Mouse (Mus musculus): ENCODE measurements around the gene Rbms1.

The Rbms1 gene

DNA sequence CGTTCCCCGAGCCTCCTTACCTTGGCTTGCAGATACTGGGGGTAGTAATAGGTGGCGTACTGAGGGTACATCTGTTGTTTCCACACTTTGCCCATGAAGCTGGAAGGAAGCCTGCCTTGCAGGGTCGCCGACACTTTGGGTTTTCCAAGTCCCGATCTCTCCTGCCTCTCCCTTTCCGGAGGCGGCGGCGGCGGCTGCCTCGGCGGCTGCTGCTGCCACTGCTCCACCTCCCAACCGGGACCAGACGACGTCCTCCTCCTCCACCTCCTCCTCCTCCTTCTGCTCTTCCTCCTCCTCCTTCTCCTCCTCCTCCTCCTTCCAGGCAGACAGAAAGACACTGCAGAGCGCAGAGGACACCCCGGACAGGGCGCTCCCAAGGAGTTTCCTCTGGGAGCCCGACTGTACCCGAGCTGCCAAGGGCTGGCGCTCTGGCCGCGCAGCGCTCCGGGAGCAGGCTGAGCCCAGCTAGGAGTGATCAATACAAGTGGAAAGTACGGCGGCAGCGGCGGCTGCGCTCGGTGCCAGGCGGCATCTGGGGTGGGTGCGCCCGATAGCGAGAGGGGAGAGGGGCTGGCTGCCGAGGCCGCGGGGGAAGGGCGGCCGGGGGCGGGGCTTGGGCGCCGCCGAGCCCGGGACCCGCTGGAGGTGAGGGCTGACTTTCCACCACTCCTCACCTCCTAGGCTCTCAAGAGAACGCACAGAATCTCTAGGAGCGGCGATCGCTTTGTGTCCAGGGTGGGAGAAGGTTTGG is at the start of gene Rbms1:
Gene Rbms1, minus strand, starts transcription at position 522 of the 751 bp plus-strand sequence.
- peak; percentile 35 for DNase-seq

DNA sequence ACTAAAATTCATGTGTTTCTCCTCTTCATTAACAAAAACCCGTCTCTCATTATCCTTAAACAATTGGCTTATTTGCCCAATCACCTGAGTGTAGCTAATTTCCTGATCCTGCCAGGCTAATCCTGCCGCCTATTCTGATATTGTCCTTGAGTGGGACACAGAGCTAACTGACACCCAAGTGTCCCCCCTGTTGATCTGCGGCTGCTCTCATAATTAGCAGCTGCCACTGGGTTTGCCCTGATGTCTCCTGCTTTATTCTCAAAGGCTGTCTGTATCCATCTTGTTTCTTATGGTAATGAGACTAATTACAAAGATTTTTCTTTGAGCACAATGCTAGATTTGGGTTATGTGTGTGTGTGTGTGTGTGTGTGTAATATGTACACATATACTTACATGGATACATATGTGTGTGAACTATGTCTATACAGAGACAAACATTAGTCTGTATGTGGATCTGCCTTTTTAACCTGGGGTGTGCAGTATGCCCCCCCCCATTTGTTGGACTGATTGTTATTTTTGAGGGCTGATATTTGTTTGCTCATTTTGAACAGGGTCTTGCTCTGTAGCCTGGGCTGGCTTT is 49.3 kb upstream of the Rbms1 start:
- DNase-seq = no peak

DNA sequence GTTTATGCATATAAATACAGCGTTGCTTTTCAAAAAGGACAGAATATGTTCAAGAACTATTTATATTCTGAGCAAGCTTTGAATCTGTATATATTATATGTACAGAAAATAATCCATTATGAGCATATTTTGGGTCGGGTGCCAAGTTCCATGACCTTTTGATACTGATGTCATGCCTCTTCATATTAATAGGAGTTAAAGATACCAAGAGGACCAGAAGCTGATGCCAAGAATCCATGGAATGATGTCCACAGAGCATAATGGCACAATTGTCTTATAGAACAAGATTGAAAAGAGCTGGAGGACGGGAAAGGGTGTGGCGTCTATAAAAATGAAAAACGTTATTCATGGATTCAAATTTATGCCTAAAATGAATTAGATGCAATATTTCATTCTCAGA is 23.3 kb upstream of the Rbms1 start:
- DNase-seq = no peak

DNA sequence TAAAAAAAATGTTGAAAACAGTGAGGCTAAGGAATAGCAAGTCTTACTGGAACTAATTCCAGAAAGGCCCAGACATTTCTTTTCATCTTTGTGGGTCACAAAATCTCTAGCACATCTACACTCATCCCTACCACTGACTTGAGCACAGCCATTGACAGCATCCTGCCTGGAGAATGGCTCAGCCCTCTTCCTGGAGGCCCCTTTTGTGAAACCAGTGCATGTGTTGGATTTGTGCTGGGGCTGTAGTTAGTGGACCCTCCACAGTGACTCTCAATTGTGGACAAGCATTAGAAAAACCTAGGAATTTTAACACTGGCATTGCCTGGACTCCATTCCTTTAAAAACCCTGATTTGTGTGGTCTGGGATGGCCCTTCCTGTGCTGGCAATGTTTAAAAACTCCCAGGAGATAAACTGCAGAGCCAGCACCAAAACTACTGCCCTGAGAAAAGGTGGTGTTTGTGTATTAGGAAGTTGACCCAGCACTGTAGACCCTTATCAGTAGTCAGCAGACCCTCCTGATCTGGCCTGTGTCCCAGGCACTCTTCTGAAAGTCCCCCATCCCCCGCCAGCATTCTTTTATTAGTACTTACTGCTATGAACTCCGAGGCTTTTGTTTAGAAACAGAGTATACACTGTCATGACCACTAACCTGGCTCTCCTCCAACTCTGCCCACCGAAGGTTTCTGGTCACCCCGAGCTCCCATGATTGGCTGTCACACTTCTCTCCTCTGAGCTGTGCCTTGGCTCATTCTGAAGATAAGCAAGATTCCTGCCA is 15.7 kb upstream of the Rbms1 start:
- no peak for DNase-seq

GRCm38 (mm10) chr2:60972189-60972814 is 9.3 kb upstream of the Rbms1 start:
- DNase-seq = no peak

- no peak for DNase-seq
These were observed 624 bp upstream of the Rbms1 start for GRCm38 (mm10) chr2:60963616-60964015.

GRCm38 (mm10) chr2:60962001-60962670 is 856 bp downstream of the Rbms1 start:
- DNase-seq = peak; percentile 5

- no peak for DNase-seq
These were observed 1.7 kb downstream of the Rbms1 start for GRCm38 (mm10) chr2:60961281-60961680.

- no peak for DNase-seq
These were observed 14.8 kb downstream of the Rbms1 start for GRCm38 (mm10) chr2:60948241-60948640.

DNA sequence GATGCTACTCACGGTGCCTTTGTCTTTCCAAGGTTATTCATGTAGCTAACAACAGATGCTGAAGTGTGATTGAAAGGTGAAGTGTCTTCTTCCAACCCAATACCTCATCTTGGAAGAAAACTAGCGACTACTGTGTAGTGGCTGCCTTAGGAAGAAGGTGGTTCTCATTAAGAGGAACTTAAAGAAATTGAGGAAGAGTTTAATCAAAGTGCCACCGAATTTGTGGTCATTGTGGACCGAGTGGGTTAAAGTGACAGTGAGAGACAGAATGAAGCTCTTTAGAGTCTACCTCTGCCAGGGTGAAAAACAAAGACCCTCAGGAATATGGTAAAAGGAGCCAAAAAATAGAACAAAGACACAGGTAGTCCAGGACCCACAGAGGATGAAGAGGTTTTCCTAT is 15.2 kb downstream of the Rbms1 start:
- no peak for DNase-seq

DNA sequence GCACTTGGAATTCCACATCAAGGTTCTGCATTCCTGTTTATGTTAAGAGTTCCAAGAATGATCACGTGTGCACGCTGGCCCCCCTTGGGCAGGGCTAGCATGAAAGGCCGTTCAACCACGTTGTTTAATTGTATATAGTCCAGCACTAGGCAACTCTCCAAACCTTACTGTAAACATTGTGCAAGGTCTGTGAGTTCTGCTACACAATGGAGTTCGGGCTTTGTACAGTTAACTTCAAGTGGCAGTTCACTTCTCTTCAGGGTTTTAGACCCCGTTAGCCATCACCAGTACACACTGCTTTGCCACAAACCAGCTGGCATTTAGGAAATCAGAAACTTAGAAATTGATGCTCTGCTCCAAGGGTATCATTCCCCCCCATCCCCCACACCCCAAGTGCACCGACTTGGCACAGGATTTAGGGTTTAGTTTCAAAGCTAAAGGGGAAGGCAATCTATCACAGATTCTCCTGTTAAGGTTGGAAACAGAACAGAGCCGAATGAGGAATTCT is 22.5 kb downstream of the Rbms1 start:
- DNase-seq = no peak

DNA sequence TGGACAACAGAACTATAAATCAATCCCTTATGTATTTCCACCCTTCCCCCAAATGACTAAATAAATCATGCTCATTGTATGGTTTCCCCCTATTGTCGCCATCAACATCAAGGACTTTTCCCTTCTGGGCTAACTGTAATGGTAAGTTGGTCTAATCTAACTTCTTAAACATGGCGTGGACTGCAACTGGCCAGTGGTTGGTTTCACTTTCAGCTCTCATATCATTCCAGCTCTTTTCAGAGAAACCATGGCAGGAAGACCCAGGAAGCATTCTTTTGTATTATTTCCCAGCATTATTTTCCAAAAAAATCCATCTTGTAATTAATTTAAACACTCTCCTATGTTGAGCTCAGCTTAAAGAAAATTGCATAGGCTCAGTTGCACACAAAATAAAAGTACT is 23.0 kb downstream of the Rbms1 start:
- no peak for DNase-seq

DNA sequence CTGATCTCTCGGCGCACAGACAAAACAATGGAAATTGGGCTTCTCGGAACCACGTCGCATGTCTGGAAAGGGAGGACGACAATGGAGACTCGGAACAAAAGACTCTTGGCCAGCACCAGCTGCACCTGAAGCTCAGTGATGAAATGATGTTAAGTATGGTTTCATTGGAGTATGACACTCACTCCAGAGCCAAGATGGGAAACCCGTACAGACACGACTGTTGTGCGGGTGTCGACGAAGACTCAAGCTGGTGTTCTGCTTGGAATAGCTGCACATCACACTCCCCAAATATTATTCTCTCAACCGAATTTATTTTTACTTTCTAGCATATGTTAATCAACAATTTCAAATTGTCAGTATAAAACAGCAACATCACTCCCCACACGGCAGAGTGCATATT is 26.1 kb downstream of the Rbms1 start:
- no peak for DNase-seq

GRCm38 (mm10) chr2:60928948-60929347 is 34.0 kb downstream of the Rbms1 start:
- DNase-seq = no peak

- no peak for DNase-seq
These were observed 34.9 kb downstream of the Rbms1 start for GRCm38 (mm10) chr2:60927906-60928775.

DNA sequence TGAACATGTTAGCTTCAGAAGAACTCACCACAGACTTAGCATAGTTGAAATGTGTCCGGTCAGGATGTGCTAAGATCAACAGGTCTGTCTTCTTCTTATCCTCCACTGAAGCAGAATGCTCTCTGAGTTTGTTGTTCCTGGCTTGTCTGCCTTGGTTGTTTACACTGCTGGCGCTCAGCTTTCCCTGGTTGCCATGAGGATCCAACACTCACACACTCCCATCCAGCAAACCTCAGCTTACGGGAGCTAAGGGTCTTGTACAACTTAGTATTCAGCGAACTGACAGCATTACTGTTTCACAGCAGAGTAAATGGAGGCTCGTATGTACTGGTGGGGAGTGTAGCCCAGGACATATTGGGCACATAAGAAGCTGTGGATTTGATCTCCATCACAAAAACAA is 37.9 kb downstream of the Rbms1 start:
- DNase-seq = no peak

DNA sequence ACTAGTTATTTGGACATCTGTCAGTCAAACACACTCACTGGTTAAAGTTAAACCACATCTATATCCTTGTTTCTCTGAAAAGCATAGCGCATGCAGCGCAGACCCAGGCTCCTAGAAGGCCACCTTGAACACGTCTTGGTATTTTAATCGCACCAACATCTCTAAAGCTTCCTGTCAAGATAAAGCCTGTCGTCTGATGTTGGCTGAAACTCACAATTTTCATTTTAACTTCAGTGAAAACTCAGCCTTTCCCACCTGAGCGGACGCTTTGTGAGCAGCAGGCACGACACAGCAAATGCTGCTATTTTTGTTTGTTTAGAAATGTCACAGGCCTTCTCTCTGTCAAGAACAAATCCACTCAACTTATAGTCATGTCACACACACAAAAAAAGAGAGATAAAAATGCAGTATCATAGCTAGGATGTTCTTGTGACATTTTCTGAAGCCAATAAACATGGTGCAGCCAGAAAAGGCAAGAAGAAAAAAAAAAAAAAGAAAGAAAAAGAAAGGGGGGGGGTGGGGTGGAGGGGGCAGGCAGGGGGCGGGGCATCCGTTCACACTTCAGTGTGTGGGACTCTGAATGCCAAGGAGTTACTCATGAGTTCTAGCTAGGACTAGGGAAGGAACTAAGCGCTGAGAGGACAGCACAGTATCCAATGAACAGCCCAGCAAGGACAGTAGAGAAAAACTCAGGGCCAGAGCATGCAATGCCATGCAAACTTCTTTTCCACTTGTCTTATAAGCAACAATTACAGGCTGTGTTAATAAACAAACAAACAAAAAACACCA is 39.0 kb downstream of the Rbms1 start:
- DNase-seq = no peak

DNA sequence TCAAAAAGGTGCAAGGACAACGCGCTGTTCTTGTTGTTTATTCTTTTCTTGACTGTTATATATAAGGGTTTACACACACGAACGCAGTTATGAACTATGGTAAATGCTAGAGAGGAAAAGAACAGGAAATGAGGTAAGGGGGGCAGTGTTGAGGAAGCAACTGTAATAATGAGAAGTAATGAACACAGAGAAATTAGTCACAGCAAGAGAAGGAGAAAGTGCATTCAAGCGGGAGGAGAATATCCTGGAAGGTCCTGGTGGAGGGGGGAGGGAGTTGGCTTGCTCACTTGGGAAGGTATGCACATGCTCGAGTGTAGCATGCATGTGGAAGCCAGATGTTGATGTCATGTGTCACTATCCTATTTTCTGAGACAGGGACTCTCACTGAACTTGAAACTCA is 39.9 kb downstream of the Rbms1 start:
- DNase-seq = no peak

DNA sequence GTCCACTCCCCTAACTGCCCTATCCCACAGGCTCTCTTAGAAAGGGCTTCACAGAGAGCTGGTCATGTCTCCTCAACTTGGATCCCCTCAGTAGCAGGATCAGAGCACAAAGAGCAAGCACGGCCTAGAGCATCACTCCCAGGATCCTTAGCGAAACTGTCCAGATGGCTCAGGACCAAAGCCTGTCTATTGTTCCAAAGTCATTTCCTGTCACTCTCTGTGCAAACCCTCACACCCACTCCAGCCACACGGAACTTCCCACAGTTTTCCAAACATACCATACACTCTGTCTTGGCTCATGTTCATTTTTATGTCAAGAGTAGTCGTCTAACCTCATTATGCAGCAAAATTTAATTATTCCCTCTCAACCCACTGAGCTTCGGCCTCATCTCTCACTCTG is 40.6 kb downstream of the Rbms1 start:
- DNase-seq = no peak

DNA sequence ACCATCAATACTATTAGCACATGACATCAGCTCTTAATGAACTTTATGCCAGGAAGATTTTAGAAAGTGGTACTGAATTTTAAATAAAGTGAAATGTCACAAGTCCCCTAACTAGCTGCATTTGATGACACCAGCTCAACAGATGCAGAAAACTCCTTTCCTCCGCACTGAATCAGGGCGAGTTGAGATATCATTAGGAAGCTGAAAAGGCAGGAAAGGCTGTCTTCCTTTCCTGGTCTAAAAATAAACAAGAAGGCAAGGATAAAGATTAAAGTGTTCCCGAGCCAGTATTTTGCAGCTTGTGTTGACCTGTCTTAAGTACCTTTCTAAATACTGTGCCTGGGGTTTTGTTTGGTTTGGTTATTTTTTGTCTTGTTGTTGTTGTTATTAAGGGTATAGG is 42.9 kb downstream of the Rbms1 start:
- DNase-seq = no peak

- no peak for DNase-seq
These were observed 44.6 kb downstream of the Rbms1 start for GRCm38 (mm10) chr2:60918401-60918800.
